Mouse (Mus musculus): ENCODE measurements around the gene Sept1. TPM values are rescaled to one million over a fixed set of nuclear protein-coding genes. Genes with fewer than 3 reads are reported as not detected.
A peak's percentile ranks its signal among the peaks of the same experiment; 100 is the strongest.
"Not testable (repeated sequence)": the region's sequence is repeated elsewhere in the genome, so short reads cannot be mapped to it uniquely, and the experiment has no call there.

The Sept1 gene
- polyA plus RNA-seq, 2 experiments from 2014 or later: 811 to 836 TPM

DNA sequence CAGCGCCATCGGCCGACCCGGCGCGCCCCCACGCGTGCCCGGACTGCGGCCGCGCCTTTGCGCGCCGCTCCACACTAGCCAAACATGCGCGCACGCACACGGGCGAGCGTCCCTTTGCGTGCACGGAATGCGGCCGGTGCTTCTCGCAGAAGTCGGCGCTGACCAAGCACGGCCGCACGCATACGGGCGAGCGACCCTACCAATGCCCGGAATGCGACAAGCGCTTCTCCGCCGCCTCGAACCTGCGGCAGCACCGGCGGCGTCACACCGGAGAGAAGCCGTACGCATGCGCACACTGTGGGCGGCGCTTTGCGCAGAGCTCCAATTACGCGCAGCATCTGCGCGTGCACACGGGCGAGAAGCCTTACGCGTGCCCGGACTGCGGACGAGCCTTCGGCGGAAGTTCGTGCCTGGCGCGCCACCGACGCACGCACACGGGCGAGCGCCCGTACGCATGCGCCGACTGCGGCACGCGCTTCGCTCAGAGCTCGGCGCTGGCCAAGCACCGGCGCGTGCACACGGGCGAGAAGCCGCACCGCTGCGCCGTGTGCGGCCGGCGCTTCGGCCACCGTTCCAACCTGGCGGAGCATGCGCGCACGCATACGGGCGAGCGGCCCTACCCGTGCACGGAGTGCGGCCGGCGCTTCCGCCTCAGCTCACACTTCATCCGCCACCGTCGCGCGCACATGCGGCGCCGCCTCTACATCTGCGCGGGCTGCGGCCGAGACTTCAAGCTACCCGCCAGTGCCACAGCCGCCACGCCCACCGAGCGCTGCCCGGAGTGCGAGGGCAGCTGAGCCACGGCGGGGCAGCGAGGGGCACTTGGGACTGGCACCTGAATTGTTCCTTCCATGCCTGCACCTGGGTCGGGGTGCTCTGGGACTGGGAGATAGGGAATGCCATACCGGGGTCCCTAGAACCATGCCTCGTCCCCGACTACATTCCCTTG lies 21.2 kb upstream of the Sept1 start:
- ATAC-seq: peak; percentile 87

DNA sequence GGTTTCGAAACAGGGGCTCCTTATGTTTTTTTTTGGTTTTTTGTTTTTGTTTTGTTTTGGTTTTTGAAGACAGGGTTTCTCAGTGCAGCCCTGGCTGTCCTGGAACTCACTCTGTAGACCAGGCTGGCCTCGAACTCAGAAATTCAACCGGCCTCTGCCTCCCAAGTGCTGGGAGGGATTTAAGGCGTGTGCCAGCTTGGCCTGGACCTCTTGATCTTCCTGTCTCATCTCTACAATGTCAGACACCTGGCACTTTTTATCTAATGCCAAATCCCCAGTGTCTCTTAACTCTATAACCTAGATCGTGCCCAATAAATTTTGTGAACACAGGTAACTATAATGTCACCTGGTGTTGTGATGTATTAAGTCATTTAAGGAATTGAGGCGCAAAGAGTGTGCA lies 20.4 kb upstream of the Sept1 start:
- ATAC-seq: no peak

DNA sequence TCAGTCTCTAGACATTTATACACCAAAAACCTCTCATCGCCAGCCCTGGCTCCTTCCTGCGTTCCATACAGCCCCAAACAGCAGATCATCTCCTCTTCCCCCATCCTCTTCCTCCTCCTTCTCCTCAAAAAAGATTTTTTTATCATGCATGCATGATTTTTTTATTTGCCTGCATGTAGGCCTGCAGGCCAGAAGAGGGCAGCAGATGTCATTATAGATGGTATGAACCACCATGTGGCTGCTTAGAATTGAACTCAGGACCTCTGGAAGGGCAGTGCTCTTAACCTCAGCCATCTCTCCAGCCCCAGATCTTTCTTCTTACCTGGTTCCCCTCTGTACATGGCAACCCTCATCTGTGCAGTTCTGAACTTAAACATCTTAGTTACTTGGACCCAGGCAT lies 19.5 kb upstream of the Sept1 start:
- no peak for ATAC-seq

DNA sequence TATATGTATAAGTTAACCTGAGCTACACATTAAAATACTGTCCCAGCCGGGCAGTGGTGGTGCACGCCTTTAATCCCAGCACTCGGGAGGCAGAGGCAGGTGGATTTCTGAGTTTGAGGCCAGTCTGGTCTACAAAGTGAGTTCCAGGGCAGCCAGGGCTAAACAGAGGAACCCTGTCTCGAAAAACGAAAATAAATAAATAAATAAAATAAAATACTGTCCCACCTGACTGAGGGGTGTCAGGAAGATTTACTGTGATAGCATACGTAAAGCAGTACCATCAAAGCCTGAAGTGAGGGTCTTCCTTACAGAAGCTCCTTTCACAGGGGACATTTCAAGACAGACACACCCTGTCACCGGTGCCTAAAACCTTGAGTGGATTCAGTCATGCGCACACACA lies 17.6 kb upstream of the Sept1 start:
- not testable (repeated sequence) for ATAC-seq

DNA sequence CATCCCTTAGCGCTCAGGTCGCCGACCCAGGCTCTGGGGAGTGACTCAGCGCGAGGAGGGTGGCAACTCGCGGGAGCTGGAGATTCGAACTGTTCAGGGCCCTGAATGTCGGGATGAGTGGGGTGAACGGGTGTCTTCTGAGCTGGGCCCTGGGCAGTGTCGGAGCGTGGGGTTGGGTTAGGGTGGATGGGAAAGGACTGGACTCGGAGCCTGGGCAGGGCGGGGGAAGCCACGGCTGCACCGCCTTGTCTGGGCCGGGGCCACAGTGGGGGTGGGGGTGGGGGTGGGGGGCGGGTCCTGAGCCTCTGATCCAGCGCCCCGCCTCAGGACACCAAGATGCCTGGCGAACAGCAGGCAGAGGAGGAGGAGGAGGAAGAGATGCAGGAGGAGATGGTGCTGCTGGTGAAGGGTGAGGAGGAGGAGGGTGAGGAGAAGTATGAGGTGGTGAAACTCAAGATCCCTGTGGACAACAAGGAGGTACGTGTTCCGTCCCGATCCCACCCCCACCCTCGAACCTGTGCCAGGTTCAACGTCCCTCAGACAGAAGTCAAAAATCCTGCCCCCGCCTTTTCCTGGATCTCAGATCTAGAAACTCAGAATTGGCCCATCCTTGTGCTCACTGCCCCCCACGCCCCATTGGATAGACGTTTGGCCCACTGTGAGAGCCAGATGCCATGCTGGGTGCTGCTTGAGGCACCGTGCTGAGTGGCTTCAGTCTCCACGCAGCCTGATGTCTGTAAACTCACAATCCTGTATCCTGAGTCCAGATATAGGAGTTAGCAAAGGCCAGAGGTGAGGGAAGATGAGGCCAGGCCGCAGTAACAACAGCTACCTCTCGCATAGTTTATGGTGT lies 12.0 kb upstream of the Sept1 start:
- ATAC-seq: no peak

DNA sequence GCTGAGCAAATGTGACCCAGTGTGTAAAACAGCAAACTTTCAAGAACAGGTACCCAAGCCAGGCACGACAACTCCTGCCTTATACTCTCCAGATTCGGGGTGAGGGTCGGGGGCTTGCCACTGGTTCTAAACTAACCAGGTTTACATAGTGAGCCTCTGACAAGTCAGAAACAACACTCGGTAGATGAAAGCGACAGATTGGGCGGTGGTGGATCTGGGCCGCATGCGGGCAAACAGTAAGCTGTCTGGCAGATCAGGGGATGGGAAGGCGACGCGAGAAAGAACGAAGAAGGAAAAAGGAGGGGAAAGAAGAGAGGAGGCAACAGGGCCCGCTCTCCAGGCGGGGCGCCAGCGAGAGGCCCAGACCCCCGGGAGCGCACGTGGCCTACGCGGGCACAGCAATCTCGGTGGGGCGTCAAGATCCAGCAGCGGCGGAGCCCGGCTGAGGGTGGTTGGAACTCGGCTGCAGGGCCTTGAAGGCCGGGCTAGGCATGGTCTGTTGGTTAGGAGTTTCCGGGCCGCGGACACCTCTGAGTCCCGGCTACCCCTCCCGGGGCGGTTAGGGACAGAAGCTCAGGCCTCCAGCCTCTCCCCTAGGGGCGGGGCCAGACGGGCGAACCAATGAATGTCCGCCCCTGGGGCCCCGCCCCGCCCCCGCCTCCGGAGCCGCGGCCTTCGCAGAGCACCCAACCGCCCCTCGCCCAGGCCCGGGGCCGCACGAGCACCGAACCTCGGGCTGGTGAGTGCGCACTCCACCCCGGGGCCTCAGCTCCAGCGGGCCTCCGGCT lies 11.1 kb upstream of the Sept1 start, which contains the start of gene Zfp771:
TSS of gene Zfp771 (plus strand) at position 405 of the 788 bp plus-strand sequence.
- ATAC-seq: peak; percentile 79

DNA sequence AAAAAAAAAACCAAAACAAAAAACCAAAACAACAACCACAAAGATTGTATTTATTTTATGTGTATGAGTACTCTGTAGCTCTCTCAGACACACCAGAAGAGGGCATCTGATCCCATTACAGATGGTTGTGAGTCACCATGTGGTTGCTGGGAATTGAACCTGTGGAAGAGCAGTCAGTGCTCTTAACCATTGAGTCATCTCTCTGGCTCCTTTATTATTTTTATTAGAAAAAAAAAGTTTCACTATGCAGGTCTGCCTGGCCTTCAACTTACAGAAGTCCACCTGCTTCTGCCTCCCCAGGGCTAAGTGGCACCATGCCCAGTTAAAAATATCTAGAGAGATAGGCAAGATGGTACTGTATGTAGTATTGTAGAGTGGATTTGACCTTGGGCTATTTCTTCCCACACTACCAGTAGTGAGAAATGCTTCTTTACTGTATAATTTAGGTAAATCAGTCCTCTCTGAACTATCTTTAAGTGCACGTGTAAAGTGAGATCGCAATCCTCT lies 10.5 kb upstream of the Sept1 start:
- no peak for ATAC-seq

DNA sequence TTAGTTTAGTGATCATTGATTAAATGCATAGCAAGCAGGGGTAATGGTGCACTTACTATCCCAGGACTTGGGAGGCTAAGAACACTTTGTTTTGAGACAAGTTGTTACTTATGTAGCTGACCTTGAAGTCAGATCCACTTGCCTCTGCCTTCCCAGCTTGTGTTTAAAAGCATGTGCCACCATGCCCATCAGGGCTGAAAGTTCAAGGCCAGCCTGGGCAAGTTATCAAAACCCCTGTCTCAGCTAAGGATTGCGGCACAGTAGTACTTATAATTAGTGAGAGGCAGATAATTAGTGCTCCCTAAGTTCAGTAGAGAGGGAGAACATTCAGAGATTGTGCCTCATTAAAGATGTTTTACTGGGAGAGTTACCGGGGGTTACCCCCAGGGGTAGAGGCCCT lies 1.8 kb upstream of the Sept1 start:
- no peak for ATAC-seq

DNA sequence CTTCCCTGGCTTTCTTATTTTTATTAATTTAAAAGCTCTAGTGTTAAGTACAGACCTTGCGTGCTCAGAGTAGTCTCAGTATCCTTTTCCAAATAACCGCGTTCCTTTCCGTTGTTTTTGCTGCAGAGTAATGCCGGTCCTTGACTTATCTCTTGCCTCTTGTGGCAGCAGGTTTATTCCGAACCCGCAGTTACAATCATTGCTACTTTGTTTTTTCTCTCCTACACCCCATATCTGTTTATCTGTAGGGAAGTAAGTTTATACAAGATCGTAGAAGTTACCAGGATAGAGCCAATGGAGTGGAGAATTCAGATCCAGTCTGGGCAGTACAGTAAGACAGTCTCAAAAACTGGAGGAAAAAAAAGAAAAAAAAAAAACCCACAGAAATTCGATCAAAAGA lies 835 bp upstream of the Sept1 start:
- ATAC-seq: no peak

DNA sequence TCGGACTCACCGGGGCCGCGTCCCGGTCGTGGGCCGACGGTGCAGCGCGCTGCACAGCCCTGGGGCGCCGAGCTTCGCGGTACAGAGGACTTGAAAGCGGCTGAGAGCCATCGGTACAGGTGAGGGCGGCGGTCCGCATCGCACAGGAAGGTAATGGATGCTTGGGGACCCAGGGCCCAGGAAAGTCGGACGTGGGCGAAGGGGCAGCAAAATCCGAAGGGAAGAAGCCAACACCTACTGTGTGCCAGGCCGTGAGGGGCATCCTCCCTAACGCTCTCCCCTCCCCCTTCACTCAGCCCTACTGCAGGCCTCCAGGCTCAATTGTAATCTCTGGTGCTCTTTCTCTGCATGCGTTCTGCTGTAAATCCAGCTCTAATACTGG lies 429 bp upstream of the Sept1 start:
- ATAC-seq: no peak

DNA sequence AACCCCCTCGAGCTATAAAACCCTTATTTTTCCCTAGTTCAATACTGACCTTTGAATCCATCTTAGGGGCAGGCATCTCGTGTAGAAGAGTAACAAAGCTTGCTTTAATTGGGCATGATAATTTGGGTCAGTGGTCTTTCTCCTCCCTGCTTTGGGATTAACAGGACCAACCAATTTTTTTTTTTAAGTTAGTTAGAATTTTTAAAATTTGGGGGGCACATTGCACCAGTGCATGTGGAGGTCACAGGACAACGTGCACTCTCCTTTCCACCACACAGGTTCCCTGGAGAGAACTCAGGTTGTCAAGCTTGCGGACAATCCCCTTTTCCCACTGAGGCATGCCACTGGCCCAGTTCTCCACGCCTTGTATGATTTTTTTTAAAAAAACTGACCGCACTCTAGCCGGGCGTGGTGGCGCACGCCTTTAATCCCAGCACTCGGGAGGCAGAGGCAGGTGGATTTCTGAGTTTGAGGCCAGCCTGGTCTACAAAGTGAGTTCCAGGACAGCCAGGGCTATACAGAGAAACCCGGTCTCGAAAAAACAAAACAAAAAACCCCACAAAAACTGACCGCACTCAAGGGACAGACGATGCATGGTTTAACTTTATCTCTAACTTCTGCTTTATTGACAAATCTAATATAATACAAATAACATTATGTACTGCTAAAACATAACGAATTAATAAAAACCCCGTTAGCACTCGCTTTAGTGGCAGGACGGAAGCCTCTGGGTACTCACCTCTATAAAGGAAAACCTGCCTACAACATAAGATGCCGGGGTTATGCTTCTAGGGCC lies 906 bp downstream of the Sept1 start:
- peak; percentile 22 for ATAC-seq

DNA sequence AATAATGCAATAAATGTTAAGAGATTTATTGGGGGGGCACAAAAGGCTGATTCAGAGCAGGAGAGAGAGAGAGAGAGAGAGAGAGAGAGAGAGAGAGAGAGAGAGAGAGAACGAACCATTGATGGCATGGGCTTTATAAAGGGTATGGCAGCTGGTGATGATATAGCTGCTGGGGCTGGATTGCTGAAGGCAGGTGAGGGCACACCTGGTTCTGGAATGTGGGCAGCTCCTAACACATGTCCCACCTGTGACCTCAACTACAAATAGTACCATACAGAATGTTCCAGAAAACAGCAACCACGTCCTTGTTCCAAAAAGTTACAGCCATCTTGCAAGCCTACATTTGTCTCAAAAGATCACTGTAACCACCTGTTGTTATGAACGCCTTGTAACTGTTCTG lies 1.6 kb downstream of the Sept1 start:
- no peak for ATAC-seq

DNA sequence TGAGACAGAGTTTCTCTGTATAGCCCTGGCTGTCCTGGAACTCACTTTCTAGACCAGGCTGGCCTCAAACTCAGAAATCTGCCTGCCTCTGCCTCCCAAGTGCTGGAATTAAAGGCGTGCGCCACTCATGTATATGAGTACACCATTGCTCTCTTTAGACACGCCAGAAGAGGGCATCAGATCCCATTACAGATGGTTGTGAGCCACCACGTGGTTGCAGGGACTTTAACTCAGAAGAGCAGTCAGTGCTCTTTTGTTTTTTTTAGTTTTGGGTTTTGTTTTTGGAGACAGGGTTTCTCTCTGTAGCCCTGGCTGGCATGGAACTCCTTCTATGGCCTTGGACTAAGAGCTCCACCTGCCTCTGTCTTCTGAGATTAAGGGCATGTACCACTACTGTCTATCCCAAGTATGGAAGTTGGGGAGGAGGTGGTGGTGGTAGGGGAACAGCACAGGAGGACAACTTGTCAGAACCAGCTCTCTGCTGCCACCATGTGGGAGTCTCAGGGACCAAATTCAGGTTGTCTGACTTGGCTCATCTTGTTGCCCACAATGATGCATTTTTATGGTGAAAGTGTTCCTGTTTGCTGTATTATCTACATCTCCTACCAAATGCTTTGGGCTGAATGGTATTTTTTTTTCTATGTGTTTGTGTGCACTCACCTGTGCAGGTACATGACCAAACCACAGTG lies 4.2 kb downstream of the Sept1 start:
- peak; percentile 43 for ATAC-seq

DNA sequence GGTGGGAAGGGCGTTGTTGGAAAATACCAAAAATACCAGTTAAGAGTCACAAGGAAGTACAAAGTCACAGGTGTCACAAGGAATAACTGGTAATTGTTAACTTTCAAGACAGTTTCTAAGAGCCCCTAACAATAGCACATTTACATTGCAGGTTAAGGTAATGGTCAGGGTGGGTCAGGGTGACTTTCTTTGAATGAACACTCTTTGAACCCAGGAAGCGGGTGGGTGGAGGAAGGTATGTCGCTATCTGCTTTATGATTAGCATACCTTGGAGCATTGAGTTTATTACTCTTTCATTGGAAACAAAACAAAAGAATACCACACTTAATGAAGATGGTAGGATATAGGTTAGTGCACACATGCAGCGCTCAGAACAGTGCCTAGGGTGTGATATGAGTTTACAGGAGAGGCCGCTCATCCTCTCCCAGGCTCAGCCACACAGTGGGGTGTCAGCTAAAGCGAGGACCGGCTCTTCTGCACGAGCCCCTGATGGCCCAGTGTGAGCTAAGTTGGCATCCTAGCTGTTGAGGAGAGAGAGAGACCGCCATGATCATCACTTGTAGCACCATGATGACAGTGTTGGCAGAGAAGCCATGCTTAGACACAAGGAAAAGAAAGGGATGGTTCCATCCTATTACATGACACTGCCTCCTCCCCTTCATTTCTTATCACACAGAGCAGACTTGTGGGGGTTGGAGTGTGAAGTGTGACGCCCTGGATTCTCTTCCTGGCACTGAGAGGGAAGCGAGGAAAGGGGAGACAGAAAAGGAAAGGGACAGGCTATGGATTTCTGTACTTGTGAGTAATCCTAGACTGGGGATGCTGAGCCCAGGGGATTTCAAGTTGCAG lies 7.6 kb downstream of the Sept1 start:
- no peak for ATAC-seq

DNA sequence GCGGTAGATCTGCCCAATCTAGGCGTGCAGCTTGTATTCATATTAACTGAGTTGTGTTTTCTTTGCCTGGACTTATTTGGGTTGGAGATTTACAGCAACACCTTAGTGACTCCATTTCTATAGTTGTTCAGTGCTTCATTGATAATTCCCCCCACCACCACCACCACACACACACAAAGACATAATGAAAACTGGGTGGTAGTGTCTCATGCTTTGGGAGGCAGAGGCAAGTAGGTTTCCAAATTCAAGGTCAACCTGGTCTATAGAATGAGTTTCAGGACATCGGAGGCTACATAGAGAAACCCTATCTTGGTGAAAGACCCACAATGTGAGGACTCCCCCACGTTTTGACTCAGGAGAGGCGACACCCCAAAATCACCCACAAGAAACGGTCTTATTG lies 8.3 kb downstream of the Sept1 start:
- ATAC-seq: no peak

DNA sequence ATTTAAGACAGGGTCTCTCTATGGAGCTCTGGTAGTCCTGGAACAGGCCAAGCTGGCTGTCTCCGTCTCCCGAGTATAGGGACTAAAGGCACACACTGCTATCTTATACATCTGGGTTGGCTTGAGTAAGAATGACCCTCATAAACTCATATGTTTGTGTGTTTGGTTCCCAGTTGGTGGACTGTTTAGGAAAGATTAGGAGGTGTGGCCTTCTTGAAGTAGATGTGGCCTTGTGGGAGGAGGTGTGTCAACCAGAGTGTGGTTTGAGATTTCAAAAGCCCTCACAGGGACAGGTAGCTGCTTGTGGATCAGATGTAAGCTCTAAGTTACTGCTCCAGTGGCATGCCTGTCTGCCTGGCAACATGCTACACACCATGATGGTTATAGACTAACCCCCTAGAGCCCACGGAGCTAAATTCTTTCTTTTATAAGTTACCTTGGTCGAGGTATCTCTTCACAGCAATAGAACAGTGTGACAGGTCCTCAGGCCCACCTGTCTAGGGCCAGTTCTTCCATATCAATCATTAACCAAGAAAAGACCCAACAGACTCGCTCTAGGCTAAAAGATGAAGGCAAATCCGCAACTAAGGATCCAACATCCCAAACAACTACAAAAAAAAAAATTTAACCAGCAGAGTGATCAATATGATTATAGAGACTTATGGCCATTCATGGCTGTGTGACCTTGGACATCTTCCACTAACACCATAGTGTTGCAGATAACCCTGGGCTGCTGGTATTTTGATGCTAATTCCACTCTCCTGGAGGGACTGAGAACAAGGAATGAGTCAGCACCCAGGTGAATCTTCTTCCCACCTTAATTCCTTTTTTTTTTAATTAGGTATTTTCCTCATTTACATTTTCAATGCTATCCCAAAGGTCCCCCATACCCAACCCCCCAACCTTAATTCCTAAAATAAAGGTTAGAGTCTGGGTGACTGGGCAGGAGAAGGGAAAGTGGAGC lies 9.1 kb downstream of the Sept1 start:
- ATAC-seq: no peak

DNA sequence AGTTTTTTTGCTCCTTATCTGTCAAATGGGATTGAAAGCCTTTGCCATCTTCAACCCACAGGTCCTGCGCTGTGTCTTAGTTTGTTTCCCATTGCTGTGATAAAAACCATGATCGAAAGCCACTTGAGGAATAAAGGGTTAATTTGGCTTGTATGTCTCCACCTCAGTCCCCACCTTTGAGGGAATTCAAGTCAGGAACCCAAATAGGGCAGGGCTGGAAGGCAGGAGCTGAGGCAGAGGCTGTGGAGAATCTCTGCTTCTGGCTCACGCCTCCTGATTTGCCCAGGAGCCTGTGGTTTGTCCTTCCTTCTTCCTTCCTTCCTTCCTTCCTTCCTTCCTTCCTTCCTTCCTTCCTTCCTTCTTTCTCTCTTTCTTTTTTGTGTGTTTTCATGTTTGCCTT lies 9.8 kb downstream of the Sept1 start:
- ATAC-seq: no peak

DNA sequence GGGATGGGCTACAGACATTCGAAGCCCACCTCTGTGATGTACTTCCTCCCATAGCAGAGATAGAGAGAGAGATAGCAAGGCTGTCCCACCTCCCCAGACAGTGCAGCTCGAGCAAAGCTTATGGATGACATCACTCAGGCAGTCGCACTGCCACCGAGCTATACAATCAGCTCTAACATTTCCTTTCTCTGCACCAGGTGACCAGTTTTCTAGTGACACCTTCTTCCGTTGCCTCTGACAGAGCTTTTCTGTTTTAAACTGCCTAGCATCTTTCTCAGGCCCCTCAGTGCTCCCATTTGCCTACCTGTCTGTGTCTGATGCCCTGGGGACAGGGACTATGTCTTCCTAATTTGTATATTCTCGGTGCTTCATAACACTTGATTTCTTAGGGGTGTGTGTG lies 12.5 kb downstream of the Sept1 start:
- ATAC-seq: peak; percentile 82

DNA sequence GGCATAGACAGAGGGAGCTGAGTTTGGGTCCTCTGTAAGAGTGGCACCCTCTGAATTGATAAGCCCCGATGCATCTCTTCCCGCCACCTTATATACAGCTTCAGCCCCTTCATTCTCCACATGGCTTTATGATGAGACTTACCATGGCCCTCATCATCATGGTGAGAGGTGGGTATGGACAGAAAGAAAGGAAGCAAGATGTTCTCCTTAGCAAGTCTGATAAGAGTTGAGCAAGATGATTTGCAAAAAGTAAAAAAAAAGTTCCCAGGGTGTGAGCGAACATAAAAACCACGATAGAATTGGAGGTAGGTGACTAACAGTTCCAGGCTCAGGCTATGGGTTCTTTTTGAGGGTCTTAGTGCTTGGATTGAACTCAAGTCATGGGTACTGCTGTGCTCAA lies 14.3 kb downstream of the Sept1 start:
- peak; percentile 1 for ATAC-seq

Measured in activated CD4-positive, CD25-positive, alpha-beta regulatory T cell, adult 4 months (primary cell).